In the genomic region with DNA sequence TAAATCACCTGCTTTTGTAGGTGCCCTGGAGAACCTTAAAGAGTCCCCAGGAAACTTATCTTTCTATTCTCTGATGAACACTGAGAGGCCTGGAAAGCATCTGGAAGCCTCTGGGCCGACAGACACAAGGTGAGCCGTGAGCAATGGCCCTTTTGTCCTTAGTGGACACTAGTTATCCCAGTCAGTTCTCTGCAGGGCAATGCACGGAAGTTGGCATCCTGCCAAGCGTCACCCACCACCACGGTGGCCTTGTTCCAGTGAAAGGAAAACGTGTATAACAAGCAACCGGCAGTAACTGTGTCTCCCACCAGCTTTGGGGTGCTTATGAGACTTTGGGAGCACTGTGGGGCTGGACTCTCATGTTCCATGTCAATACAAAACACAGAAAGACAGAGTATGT, we compare ENCODE assay signal across 21 mouse cellular contexts. TPM values are rescaled to one million over a fixed set of nuclear protein-coding genes. Genes with fewer than 3 reads are reported as not detected.
A peak's percentile ranks its signal among the peaks of the same experiment; 100 is the strongest.
DNase-seq lines count a peak whose midpoint lies in the region; ATAC-seq and TF ChIP-seq lines count a peak whose summit lies in the region.
"Had no signal": no experiment of that assay in that cellular context is flagged by ENCODE, and none has a peak within 500 bp of the region (broad histone marks: within the 10 kb centered on the region; RNA-seq: fewer than 3 reads in every experiment).

No protein-coding gene starts in this region.

- no peaks in the 10 kb centered on the region for H3K9me3 ChIP-seq in hindbrain, embryonic 12.5 days (replicated peaks)
- no peaks in the 10 kb centered on the region for H3K9me3 ChIP-seq in hindbrain, embryonic 10.5 days
- H3K9me3 ChIP-seq in midbrain, embryonic 13.5 days, result no peaks in the 10 kb centered on the region
- H3K9me3 ChIP-seq in midbrain, embryonic 16.5 days (replicated peaks; ENCODE audit: control insufficient read depth, low read length, poor library complexity, severe bottlenecking), result no peaks in the 10 kb centered on the region
- H3K9me3 ChIP-seq in E14TG2a.4 (ENCODE audit: low read length), result no peaks in the 10 kb centered on the region
- H3K9me3 ChIP-seq: G1E; heart, embryonic 10.5 days; limb, embryonic 12.5 days; liver, embryonic 13.5 days; stomach, embryonic 15.5 days had no signal

- H3K27ac ChIP-seq in hindbrain, embryonic 12.5 days, result peak overlapping the region; percentile 52; the same call in 1 of the 2 replicates
- no peak overlapping the region for H3K27ac ChIP-seq in hindbrain, embryonic 10.5 days
- 0 out of 2 replicates have a peak overlapping the region, but pooled peaks have one; percentile 2 for H3K27ac ChIP-seq in midbrain, embryonic 13.5 days
- no peak overlapping the region for H3K27ac ChIP-seq in midbrain, embryonic 16.5 days (ENCODE audit: low read length)
- H3K27ac ChIP-seq: heart, embryonic 10.5 days; kidney, postnatal 0 days; limb, embryonic 12.5 days; liver, embryonic 13.5 days; stomach, embryonic 15.5 days had no signal

- no peak for DNase-seq in hindbrain, embryonic 10.5 days (ENCODE audit: low spot score)
- DNase-seq in Muller cell, postnatal 12 days (ENCODE audit: inconsistent ontology term), result peak; percentile 9
- DNase-seq in right cerebral cortex, postnatal 36 days (ENCODE audit: low spot score in 2 of 2), result no peak
- DNase-seq: adrenal gland, adult 8-10 months; cerebellum, adult 18-20 months; gastrocnemius, postnatal 36 days; heart, postnatal 10 days; liver, embryonic 13.5 days; spleen, adult 18-20 months; thymus, postnatal 14 days had no signal

- H3K4me2 ChIP-seq in hindbrain, embryonic 12.5 days (replicated peaks), result no peak overlapping the region
- H3K4me2 ChIP-seq in midbrain, embryonic 13.5 days (replicated peaks), result no peak overlapping the region
- no peak overlapping the region for H3K4me2 ChIP-seq in midbrain, embryonic 16.5 days (ENCODE audit: low read length)
- H3K4me2 ChIP-seq: liver, embryonic 13.5 days; stomach, embryonic 15.5 days had no signal

- WGBS in hindbrain, embryonic 12.5 days, result 71% methylated on average over 7 of the region's 7 CpGs
- WGBS in hindbrain, embryonic 10.5 days, result 90% methylated on average over 7 of the region's 7 CpGs
- WGBS in midbrain, embryonic 13.5 days, result 63% methylated on average over 7 of the region's 7 CpGs
- 59% methylated on average over 7 of the region's 7 CpGs for WGBS in midbrain, embryonic 16.5 days

- H3K4me3 ChIP-seq in hindbrain, embryonic 12.5 days, result no peak overlapping the region
- no peak overlapping the region for H3K4me3 ChIP-seq in hindbrain, embryonic 10.5 days
- H3K4me3 ChIP-seq in midbrain, embryonic 13.5 days (replicated peaks), result no peak overlapping the region
- no peak overlapping the region for H3K4me3 ChIP-seq in midbrain, embryonic 16.5 days (ENCODE audit: low read depth, low read length)
- H3K4me3 ChIP-seq in E14TG2a.4 (replicated peaks; ENCODE audit: low read length), result peak overlapping the region; percentile 7; the same call in 1 of the 2 replicates
- H3K4me3 ChIP-seq: heart, embryonic 10.5 days; limb, embryonic 12.5 days; liver, embryonic 13.5 days; stomach, embryonic 15.5 days had no signal

- ATAC-seq in hindbrain, embryonic 12.5 days (ENCODE audit: low FRiP score), result no peak
- no peak for ATAC-seq in midbrain, embryonic 13.5 days
- no peak for ATAC-seq in midbrain, embryonic 16.5 days
- ATAC-seq: inflammation-experienced regulatory T-cells, adult 6 months; lung, postnatal 0 days had no signal

- no peak for TF ChIP-seq CTCF in E14TG2a.4 (conservative IDR thresholded peaks at IDR 0.05; ENCODE audit: low read length)

- no peak overlapping the region for H3K9ac ChIP-seq in hindbrain, embryonic 12.5 days
- H3K9ac ChIP-seq in midbrain, embryonic 13.5 days (replicated peaks), result 0 out of 2 replicates have a peak overlapping the region, but pooled peaks have one; percentile 8
- no peak overlapping the region for H3K9ac ChIP-seq in midbrain, embryonic 16.5 days (ENCODE audit: low read depth, low read length)
- H3K9ac ChIP-seq: limb, embryonic 12.5 days; liver, embryonic 13.5 days; stomach, embryonic 15.5 days had no signal

- peaks cover 33% of the 10 kb centered on the region for H3K4me1 ChIP-seq in hindbrain, embryonic 12.5 days
- H3K4me1 ChIP-seq in hindbrain, embryonic 10.5 days (replicated peaks), result peaks cover 30% of the 10 kb centered on the region
- peaks cover 36% of the 10 kb centered on the region for H3K4me1 ChIP-seq in midbrain, embryonic 13.5 days (replicated peaks)
- peaks cover 25% of the 10 kb centered on the region for H3K4me1 ChIP-seq in midbrain, embryonic 16.5 days (ENCODE audit: control insufficient read depth, insufficient read depth, low read length)
- H3K4me1 ChIP-seq in E14TG2a.4 (replicated peaks; ENCODE audit: low read depth, low read length), result peaks cover 68% of the 10 kb centered on the region

- H3K27me3 ChIP-seq in hindbrain, embryonic 12.5 days, result peaks cover 3% of the 10 kb centered on the region; the same call in 1 of the 2 replicates
- H3K27me3 ChIP-seq in hindbrain, embryonic 10.5 days (ENCODE audit: insufficient read depth, poor library complexity, severe bottlenecking), result peaks cover 12% of the 10 kb centered on the region
- peaks cover 10% of the 10 kb centered on the region; the same call in 1 of the 2 replicates for H3K27me3 ChIP-seq in midbrain, embryonic 13.5 days
- H3K27me3 ChIP-seq in midbrain, embryonic 16.5 days (ENCODE audit: control insufficient read depth, insufficient read depth, low read depth, low read length), result no peaks in the 10 kb centered on the region
- H3K27me3 ChIP-seq in E14TG2a.4 (ENCODE audit: insufficient read depth, low read length), result peaks cover 4% of the 10 kb centered on the region; the same call in 1 of the 2 replicates
- H3K27me3 ChIP-seq: limb, embryonic 12.5 days; liver, embryonic 13.5 days; stomach, embryonic 15.5 days had no signal

- peaks cover 42% of the 10 kb centered on the region for H3K36me3 ChIP-seq in hindbrain, embryonic 12.5 days
- peaks cover 60% of the 10 kb centered on the region for H3K36me3 ChIP-seq in hindbrain, embryonic 10.5 days
- peaks cover 54% of the 10 kb centered on the region for H3K36me3 ChIP-seq in midbrain, embryonic 13.5 days
- peaks cover 19% of the 10 kb centered on the region for H3K36me3 ChIP-seq in midbrain, embryonic 16.5 days (ENCODE audit: control insufficient read depth, insufficient read depth, low read length)
- peaks cover 60% of the 10 kb centered on the region for H3K36me3 ChIP-seq in E14TG2a.4 (ENCODE audit: insufficient read depth, low read length)

RNA-seq across cellular contexts. Expression of a gene that starts 2.7 kb away (rescaled TPM):
- 793 and 794 TPM in 2 replicates for polyA plus RNA-seq in hindbrain, embryonic 12.5 days (2016; fragmentation: Nextera tagmentation; extraction: Ambion mirVana)
- 928 and 949 TPM in 2 replicates for polyA plus RNA-seq in hindbrain, embryonic 10.5 days (2016; fragmentation: Nextera tagmentation; extraction: Ambion mirVana)
- polyA plus RNA-seq in midbrain, embryonic 13.5 days (2015; fragmentation: Nextera tagmentation; extraction: Ambion mirVana), result 1,014 and 1,066 TPM in 2 replicates
- polyA plus RNA-seq in midbrain, embryonic 16.5 days (2015; fragmentation: Nextera tagmentation; extraction: Ambion mirVana), result 1,070 and 1,134 TPM in 2 replicates

RNA-seq across cellular contexts. Expression of a gene that starts 34.2 kb away (rescaled TPM):
- 3.7 and 4.1 TPM in 2 replicates for polyA plus RNA-seq in hindbrain, embryonic 12.5 days (2016; fragmentation: Nextera tagmentation; extraction: Ambion mirVana)
- polyA plus RNA-seq in hindbrain, embryonic 10.5 days (2016; fragmentation: Nextera tagmentation; extraction: Ambion mirVana), result 1.8 and 3.4 TPM in 2 replicates
- 2.3 TPM in 2 replicates for polyA plus RNA-seq in midbrain, embryonic 13.5 days (2015; fragmentation: Nextera tagmentation; extraction: Ambion mirVana)
- 1.1 and 1.8 TPM in 2 replicates for polyA plus RNA-seq in midbrain, embryonic 16.5 days (2015; fragmentation: Nextera tagmentation; extraction: Ambion mirVana)

Comparison
In these comparisons a context has a peak if more than half of its experiments do, and no peak if none do; other contexts are left out.
1. H3K27ac ChIP-seq: peak in hindbrain, embryonic 12.5 days (single experiment) and midbrain, embryonic 13.5 days (single experiment); none in hindbrain, embryonic 10.5 days (single experiment) and midbrain, embryonic 16.5 days (single experiment).